Mouse (Mus musculus) ES-E14 (cell line): Measurements from ENCODE around the gene Lrba. TPM values are rescaled to one million over a fixed set of nuclear protein-coding genes. Genes with fewer than 3 reads are reported as not detected.

Experiments
- DNase-seq: peaks from one replicate; pipeline ENCODE4 v3.0.0-alpha.2; 2013; ENCODE audit warnings: low read depth, low spot score
- H3K27ac ChIP-seq: 2 replicates; pipeline ENCODE4 v1.5.1; 2012; ENCODE audit warnings: low read depth, mild to moderate bottlenecking, low read length, moderate library complexity, mixed read lengths; ENCODE audit not compliant: poor library complexity, insufficient read depth, severe bottlenecking
- H3K36me3 ChIP-seq: 2 replicates; pipeline ENCODE4 v1.6.1; 2012; ENCODE audit warnings: mild to moderate bottlenecking, low read length, moderate library complexity, mixed read lengths; ENCODE audit not compliant: control insufficient read depth, poor library complexity, insufficient read depth, severe bottlenecking
- H3K4me1 ChIP-seq, 2 experiments: fragments of 150-350 bp in 1 of 2; sonication (generic) in 1 of 2; 2 replicates each; pipeline ENCODE4 v1.6.1; 2012; ENCODE audit warnings: low read length in 2 of 2, mild to moderate bottlenecking in 1 of 2, mixed read lengths in 1 of 2; ENCODE audit not compliant: control insufficient read depth in 2 of 2, insufficient read depth in 2 of 2, poor library complexity in 1 of 2
- H3K4me3 ChIP-seq, 2 experiments: fragments of 150-350 bp in 1 of 2; sonication (generic) in 1 of 2; 2 replicates each; pipeline ENCODE4 v1.5.1; 2012; ENCODE audit warnings: low read length in 2 of 2, low read depth in 1 of 2, mild to moderate bottlenecking in 1 of 2, mixed read lengths in 1 of 2; ENCODE audit not compliant: insufficient read depth in 1 of 2, poor library complexity in 1 of 2, severe bottlenecking in 1 of 2
- H3K9ac ChIP-seq: 2 replicates; pipeline ENCODE4 v1.6.1; 2012; ENCODE audit warnings: low read depth, mild to moderate bottlenecking, low read length, mixed read lengths; ENCODE audit not compliant: poor library complexity, insufficient read depth, severe bottlenecking
- H3K9me3 ChIP-seq: fragments of 150-350 bp; sonication (generic); 2 replicates; pipeline ENCODE4 v1.6.1; 2012; ENCODE audit warnings: low read depth, mild to moderate bottlenecking, low read length; ENCODE audit not compliant: control insufficient read depth, insufficient read depth
- CHD2 ChIP-seq: IDR thresholded peaks from 2 replicates; pipeline ENCODE4 v1.6.1; 2014; ENCODE audit warnings: mild to moderate bottlenecking, low read depth, low read length, inconsistent platforms
- HCFC1 ChIP-seq: IDR thresholded peaks from 2 replicates; pipeline ENCODE4 v1.6.1; 2012; ENCODE audit warnings: low read length, inconsistent platforms, borderline replicate concordance; ENCODE audit not compliant: insufficient read depth
- MAFK ChIP-seq: IDR thresholded peaks from 2 replicates; pipeline ENCODE4 v1.6.1; 2014; ENCODE audit warnings: mild to moderate bottlenecking, low read depth, low read length, inconsistent platforms; ENCODE audit not compliant: insufficient read depth
- ZC3H11A ChIP-seq: IDR thresholded peaks from 2 replicates; pipeline ENCODE4 v1.6.1; 2012; ENCODE audit warnings: low read depth, mild to moderate bottlenecking, inconsistent platforms, low read length, borderline replicate concordance
- ZNF384 ChIP-seq: IDR thresholded peaks from 2 replicates; pipeline ENCODE4 v1.6.1; 2012; ENCODE audit warnings: low read depth, low read length, inconsistent platforms
- in situ Hi-C, 2 experiments: fragments of 600-800 bp; cut with MboI; formaldehyde crosslinking; loops; one replicate each; pipeline ENCODE4 v1.15.1; 2025; ENCODE audit warnings: low sequenced_read_pairs in 2 of 2, inconsistent platforms in 1 of 2; ENCODE audit not compliant: unreplicated experiment in 2 of 2
- total RNA-seq: library from RNA; depleted of rRNA; stranded (reverse); fragments of 300-350 nt; gene quantifications from 2 replicates; pipeline ENCODE4 v1.2.3, GENCODE M21; 2012

The Lrba gene
- total RNA-seq, 1 experiment, result 14.7 TPM

DNA sequence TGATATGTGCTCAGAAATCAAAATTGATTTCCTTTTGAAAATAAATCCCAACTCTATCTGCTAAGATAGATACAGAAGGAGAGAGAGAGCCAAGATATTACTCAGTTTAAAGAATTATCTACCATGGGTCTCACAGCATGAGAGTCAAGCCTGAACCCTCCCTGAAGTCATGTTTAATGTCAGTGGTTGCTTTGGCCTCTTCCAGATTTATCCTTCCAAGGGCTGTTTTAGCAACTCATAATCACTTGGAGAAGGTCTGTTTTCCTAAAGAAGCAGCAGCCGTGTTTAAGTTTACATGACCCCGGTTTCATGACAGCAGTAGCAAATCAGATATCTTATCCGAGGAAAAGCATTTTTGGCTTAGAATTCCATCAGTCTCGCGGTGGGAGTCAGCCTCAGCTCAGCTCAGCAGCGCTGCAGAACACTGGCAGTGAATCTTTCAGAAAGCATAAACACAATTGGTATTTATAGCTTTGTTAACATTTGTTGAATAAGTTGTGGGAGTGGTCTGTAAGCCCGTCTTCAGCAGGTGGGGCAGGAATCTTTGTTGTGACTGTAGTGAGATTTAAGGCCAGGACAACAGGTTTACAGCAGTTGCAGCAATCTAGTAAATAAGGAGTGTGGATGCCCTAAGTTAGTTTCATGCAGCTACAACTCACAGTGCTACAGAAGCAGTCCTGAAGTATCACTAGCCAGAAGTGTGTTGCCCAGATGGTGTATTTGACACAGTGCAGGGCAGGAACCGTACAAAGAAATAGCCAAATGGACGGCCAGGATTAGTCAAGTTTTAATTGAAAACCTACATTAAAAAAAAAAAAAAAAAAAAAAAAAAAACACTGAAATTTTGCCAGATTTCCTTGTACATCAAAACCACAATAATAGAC is 499.2 kb downstream of the Lrba start:
- Histone ChIP-seq H3K4me1 (no peaks in the 10 kb centered on the region), H3K4me3 (no peak overlapping the region), H3K27ac (no peak overlapping the region), H3K36me3 (no peaks in the 10 kb centered on the region), H3K9ac (no peak overlapping the region), H3K9me3 (no peaks in the 10 kb centered on the region)
- in situ Hi-C loops, result no loop called here
- no peak for DNase-seq
- no peak for TF ChIP-seq CHD2
- no peak for TF ChIP-seq HCFC1
- TF ChIP-seq ZNF384, result no peak
- TF ChIP-seq ZC3H11A, result no peak
- no peak for TF ChIP-seq MAFK

DNA sequence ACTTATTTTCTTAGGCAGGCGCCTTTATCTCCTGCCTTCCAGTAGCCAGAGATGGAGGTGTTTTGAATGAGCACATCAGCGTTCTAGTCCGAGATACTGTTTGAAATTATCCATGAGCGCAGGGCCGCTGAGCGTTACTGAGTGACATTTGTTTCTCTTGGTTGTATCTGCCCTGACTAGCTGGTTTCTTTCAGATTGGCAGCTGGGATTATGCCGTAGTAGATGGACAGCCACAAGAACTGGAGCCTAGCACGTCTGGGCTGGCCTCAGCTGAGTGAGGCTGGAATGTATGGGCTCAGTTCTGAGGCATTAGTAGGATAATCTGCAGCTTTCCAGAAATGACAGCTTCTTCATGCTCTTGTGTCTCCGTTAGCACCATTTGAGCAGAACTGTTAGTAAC is 500.6 kb downstream of the Lrba start:
- Histone ChIP-seq H3K9ac (no peak overlapping the region), H3K4me3 (no peak overlapping the region), H3K27ac (no peak overlapping the region), H3K4me1 (no peaks in the 10 kb centered on the region), H3K36me3 (no peaks in the 10 kb centered on the region), H3K9me3 (no peaks in the 10 kb centered on the region)
- TF ChIP-seq ZC3H11A, result no peak
- no peak for TF ChIP-seq CHD2
- no peak for TF ChIP-seq HCFC1
- TF ChIP-seq ZNF384, result no peak
- TF ChIP-seq MAFK, result no peak
- in situ Hi-C loops, result no loop called here
- no peak for DNase-seq

GRCm38 (mm10) chr3:86738831-86739230 is 514.4 kb downstream of the Lrba start:
- Histone ChIP-seq H3K4me1 (no peaks in the 10 kb centered on the region), H3K4me3 (no peak overlapping the region), H3K9me3 (no peaks in the 10 kb centered on the region), H3K36me3 (no peaks in the 10 kb centered on the region), H3K27ac (no peak overlapping the region), H3K9ac (no peak overlapping the region)
- DNase-seq, result no peak
- no peak for TF ChIP-seq ZNF384
- TF ChIP-seq CHD2, result no peak
- no peak for TF ChIP-seq ZC3H11A
- TF ChIP-seq HCFC1, result no peak
- in situ Hi-C loops, result no loop called here

- no peaks in the 10 kb centered on the region for H3K36me3 ChIP-seq
- no peak for TF ChIP-seq CHD2
- TF ChIP-seq MAFK, result no peak
- no peak for TF ChIP-seq HCFC1
- no peak for TF ChIP-seq ZNF384
- TF ChIP-seq ZC3H11A, result no peak
- H3K4me3 ChIP-seq, result no peak overlapping the region
- DNase-seq, result no peak
- no peak overlapping the region for H3K9ac ChIP-seq
- no peaks in the 10 kb centered on the region for H3K9me3 ChIP-seq
- no peaks in the 10 kb centered on the region for H3K4me1 ChIP-seq
- H3K27ac ChIP-seq, result no peak overlapping the region
- in situ Hi-C loops, result no loop called here
Observed at GRCm38 (mm10) chr3:86739745-86740144, 515.3 kb downstream of the Lrba start.

DNA sequence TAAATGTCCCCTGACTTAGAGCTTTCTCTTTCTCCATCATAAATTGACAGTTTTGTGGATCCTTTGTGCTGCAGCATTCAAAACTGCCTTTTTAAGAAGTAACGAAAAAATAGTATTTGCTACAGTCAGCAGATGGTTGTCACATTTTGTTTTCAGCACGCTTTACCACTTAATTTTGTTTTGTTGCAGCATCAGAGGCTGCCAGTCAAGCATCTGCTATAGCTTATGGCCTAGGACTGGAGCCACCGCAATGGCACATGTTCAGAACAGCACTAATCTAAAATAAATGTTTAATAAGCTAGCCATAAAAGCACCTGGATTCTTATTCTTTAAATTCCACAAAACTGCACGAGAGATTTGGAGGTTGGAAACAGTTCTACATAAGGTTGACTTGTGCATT is 520.9 kb downstream of the Lrba start:
- H3K9me3 ChIP-seq, result no peaks in the 10 kb centered on the region
- no peak overlapping the region for H3K27ac ChIP-seq
- H3K4me3 ChIP-seq, result no peak overlapping the region
- H3K36me3 ChIP-seq, result no peaks in the 10 kb centered on the region
- DNase-seq, result no peak
- in situ Hi-C loops, result no loop called here
- H3K9ac ChIP-seq, result no peak overlapping the region
- TF ChIP-seq MAFK (no peak), HCFC1 (no peak), ZNF384 (no peak), CHD2 (no peak), ZC3H11A (no peak)
- no peaks in the 10 kb centered on the region for H3K4me1 ChIP-seq
